Mouse (Mus musculus): Measurements from ENCODE around the gene Ica1l.

DNA sequence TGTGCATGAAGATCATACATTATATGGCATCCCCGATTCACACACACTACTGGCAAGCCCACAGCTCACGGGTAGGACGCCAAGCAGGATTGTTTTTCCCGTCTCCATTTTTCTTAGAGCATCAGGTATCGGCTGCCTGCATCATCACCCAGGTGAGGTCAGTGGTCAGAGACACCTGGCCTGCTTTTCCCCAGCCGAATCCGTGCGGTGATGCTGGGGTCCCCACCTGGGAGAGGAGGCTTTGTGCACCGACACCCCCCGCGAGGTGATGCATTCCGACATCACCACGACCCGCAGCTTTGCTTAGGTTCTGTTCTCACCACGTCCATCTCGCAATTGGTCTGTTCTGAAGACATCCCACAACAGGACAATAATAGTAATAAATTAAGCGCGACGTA, 587 bp downstream of the Ica1l start:
- TF ChIP-seq CTCF (IDR thresholded peaks at IDR 0.05; ENCODE audit: borderline replicate concordance, insufficient read depth, low read length) (no peak), POLR2A (IDR thresholded peaks at IDR 0.05; ENCODE audit: low read depth, low read length) (no peak)
